10 mouse cellular contexts compared by ENCODE assay signal in genomic region chr3:121344056-121344945, GRCm38 (mm10). TPM values are rescaled to one million over a fixed set of nuclear protein-coding genes. Genes with fewer than 3 reads are reported as not detected.
A peak's percentile ranks its signal among the peaks of the same experiment; 100 is the strongest.
DNase-seq lines count a peak whose midpoint lies in the region; ATAC-seq and TF ChIP-seq lines count a peak whose summit lies in the region.
"Had no signal": no experiment of that assay in that cellular context is flagged by ENCODE, and none has a peak within 500 bp of the region (broad histone marks: within the 10 kb centered on the region; RNA-seq: fewer than 3 reads in every experiment).

No protein-coding gene starts in this region.

- peak overlapping the region; percentile 47; the same call in 1 of the 2 replicates for H3K27ac ChIP-seq in heart, embryonic 10.5 days
- no peak overlapping the region for H3K27ac ChIP-seq in heart, adult 2 months
- peak overlapping the region; percentile 65 for H3K27ac ChIP-seq in bone marrow, adult 2 months (ENCODE audit: control insufficient read depth, insufficient read depth, low read depth, low read length, poor library complexity)
- H3K27ac ChIP-seq in hindbrain, embryonic 10.5 days = peak overlapping the region; percentile 71
- H3K27ac ChIP-seq: liver, embryonic 14.5 days had no signal

- H3K4me3 ChIP-seq in heart, embryonic 10.5 days = no peak overlapping the region
- H3K4me3 ChIP-seq in heart, adult 2 months = no peak overlapping the region
- no peak overlapping the region for H3K4me3 ChIP-seq in bone marrow, adult 2 months (replicated peaks; ENCODE audit: control insufficient read depth, low read depth, low read length)
- H3K4me3 ChIP-seq in hindbrain, embryonic 10.5 days = no peak overlapping the region

- no peak for TF ChIP-seq POLR2A in heart, adult 2 months (IDR thresholded peaks at IDR 0.05; ENCODE audit: insufficient read depth, low read depth, low read length)
- no peak for TF ChIP-seq POLR2A in bone marrow, adult 2 months (IDR thresholded peaks at IDR 0.05; ENCODE audit: borderline replicate concordance, control insufficient read depth, low read depth, low read length)

- no peaks in the 10 kb centered on the region for H3K27me3 ChIP-seq in heart, embryonic 10.5 days (ENCODE audit: insufficient read depth, poor library complexity, severe bottlenecking)
- H3K27me3 ChIP-seq in heart, adult 2 months (ENCODE audit: control insufficient read depth, insufficient read depth, low read length) = no peaks in the 10 kb centered on the region
- no peaks in the 10 kb centered on the region for H3K27me3 ChIP-seq in hindbrain, embryonic 10.5 days (ENCODE audit: insufficient read depth, poor library complexity, severe bottlenecking)

- intact Hi-C loops in heart, adult 2 months (cut with DNase I) = no loop called here
- intact Hi-C loops in gastrocnemius, postnatal 14 days (cut with DNase I; ENCODE audit: low total_unique reads) = no loop called here

- no peak for TF ChIP-seq EP300 in heart, adult 2 months (IDR thresholded peaks at IDR 0.05; ENCODE audit: insufficient read depth, low read depth, low read length)

- H3K9ac ChIP-seq in heart, adult 2 months (ENCODE audit: low read depth, low read length) = no peak overlapping the region
- H3K9ac ChIP-seq: liver, embryonic 14.5 days had no signal

- 0 out of 2 replicates have a peak, but pooled peaks have one; percentile 35 for ATAC-seq in megakaryocyte-erythroid progenitor cell, adult 5-6 weeks (replicated peaks; ENCODE audit: low FRiP score, low TSS enrichment, poor library complexity, severe bottlenecking)

- H3K79me2 ChIP-seq in heart, adult 2 months (replicated peaks; ENCODE audit: control insufficient read depth, insufficient read depth, low read length) = no peaks in the 10 kb centered on the region

- no peak for DNase-seq in heart, embryonic 10.5 days (ENCODE audit: low spot score)
- DNase-seq in heart, adult 2 months = no peak
- DNase-seq in hindbrain, embryonic 10.5 days (ENCODE audit: low spot score) = no peak
- DNase-seq in ovary, postnatal 10 days (ENCODE audit: low spot score) = no peak
- DNase-seq in ovary, postnatal 36 days (ENCODE audit: low spot score) = no peak
- no peak for DNase-seq in gastrocnemius, postnatal 14 days
- DNase-seq: cerebellum, adult 11-12 months had no signal

- TF ChIP-seq CTCF in heart, adult 2 months (IDR thresholded peaks at IDR 0.05) = no peak
- no peak for TF ChIP-seq CTCF in bone marrow, adult 2 months (IDR thresholded peaks at IDR 0.05; ENCODE audit: control insufficient read depth, insufficient read depth, low read length)

- H3K4me1 ChIP-seq in heart, embryonic 10.5 days = peaks cover 49% of the 10 kb centered on the region
- H3K4me1 ChIP-seq in heart, adult 2 months (ENCODE audit: control insufficient read depth, insufficient read depth, low read length) = peaks cover 10% of the 10 kb centered on the region
- H3K4me1 ChIP-seq in bone marrow, adult 2 months (ENCODE audit: control insufficient read depth, insufficient read depth, low read length) = peaks cover 10% of the 10 kb centered on the region
- peaks cover 47% of the 10 kb centered on the region for H3K4me1 ChIP-seq in hindbrain, embryonic 10.5 days (replicated peaks)

- H3K9me3 ChIP-seq in heart, embryonic 10.5 days = no peaks in the 10 kb centered on the region
- no peaks in the 10 kb centered on the region for H3K9me3 ChIP-seq in hindbrain, embryonic 10.5 days

- WGBS in heart, embryonic 10.5 days = 30% methylated on average over 8 of the region's 8 CpGs
- WGBS in heart, adult 2 months = 45% methylated on average over 8 of the region's 8 CpGs
- 18% methylated on average over 8 of the region's 8 CpGs for WGBS in bone marrow, adult 2 months
- 41% methylated on average over 8 of the region's 8 CpGs for WGBS in hindbrain, embryonic 10.5 days

- H3K36me3 ChIP-seq in heart, embryonic 10.5 days = no peaks in the 10 kb centered on the region
- peaks cover 3% of the 10 kb centered on the region for H3K36me3 ChIP-seq in heart, adult 2 months (ENCODE audit: control insufficient read depth, insufficient read depth, low read length)
- no peaks in the 10 kb centered on the region for H3K36me3 ChIP-seq in hindbrain, embryonic 10.5 days

RNA-seq across cellular contexts. Expression of gene Alg14, which starts 52.7 kb away (rescaled TPM):
- 40.1 and 44.5 TPM in 2 replicates for polyA plus RNA-seq in heart, embryonic 10.5 days (2016; fragmentation: Nextera tagmentation; extraction: Ambion mirVana)
- 10 to 100 TPM in 1 of 2 experiments, 1 to 10 TPM in 1; 9.1 to 10.4 TPM for total RNA-seq in heart, adult 2 months (2021)
- 12.5 and 19.9 TPM in 2 replicates for polyA plus RNA-seq in heart, adult 2 months (2012; rRNA removed)
- 4.7 and 5.7 TPM in 2 replicates for polyA plus RNA-seq in bone marrow, adult 2 months (2011; ENCODE audit: insufficient read depth, insufficient read length, low replicate concordance, missing spikeins)
- 35.5 and 41.5 TPM in 2 replicates for polyA plus RNA-seq in hindbrain, embryonic 10.5 days (2016; fragmentation: Nextera tagmentation; extraction: Ambion mirVana)
- 14.1 and 23.4 TPM in 2 replicates for total RNA-seq in megakaryocyte-erythroid progenitor cell, adult 5-6 weeks (2014; fragmentation: Nextera tagmentation)
- total RNA-seq in megakaryocyte-erythroid progenitor cell, adult 5-6 weeks (2017) = 8.4 and 18.8 TPM in 2 replicates
- total RNA-seq in gastrocnemius, postnatal 14 days (2021) = 10 to 100 TPM in 1 of 2 experiments, 1 to 10 TPM in 1; 8.7 to 12.4 TPM
